Mouse (Mus musculus): ENCODE measurements around the gene Morn2. TPM values are rescaled to one million over a fixed set of nuclear protein-coding genes. Genes with fewer than 3 reads are reported as not detected.

The Morn2 gene
- total RNA-seq, 1 experiment from 2014 or later = 12.7 TPM

- DNase-seq = no peak
Measured at GRCm38 (mm10) chr17:80323658-80324057, 33.7 kb downstream of the Morn2 start.

DNA sequence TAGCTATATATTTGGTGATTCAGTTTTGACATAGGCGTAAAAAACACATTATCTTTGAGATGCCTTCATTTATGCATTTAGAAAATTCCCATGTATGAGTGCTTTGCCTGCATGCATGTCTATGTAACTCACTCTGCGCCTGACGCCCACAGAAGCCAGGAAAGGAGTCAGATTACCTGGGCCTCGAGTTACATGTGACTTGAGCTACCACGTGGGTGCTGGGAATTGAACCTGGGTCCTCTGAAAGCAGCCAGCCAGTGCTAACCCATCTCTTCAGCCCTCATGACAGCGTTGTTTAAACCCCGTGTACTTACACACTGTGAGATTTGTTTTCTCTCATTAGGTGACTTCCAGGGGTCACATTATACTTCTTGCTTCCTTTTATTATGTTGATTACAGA is 34.5 kb downstream of the Morn2 start:
- DNase-seq = no peak

DNA sequence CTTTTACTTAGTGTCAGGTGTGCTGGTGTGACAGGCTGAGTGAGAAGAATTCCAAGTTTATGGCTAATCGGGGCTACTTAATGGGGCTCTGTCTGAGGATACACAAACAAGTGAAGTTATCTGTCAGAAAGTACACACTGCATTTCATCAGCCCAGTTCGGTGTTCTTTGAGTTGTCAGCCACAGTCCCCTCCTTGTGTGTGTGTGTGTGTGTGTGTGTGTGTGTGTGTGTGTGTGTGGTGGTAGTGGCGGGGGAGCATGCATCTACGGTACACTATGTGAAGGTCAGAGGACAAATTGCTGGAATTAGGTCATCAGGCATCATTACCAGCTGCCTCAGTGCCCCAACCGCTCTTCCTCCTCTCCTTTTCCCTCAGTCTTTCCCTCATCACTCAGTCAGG is 35.5 kb downstream of the Morn2 start:
- no peak for DNase-seq

- no peak for DNase-seq
Measured at GRCm38 (mm10) chr17:80326431-80326830, 36.4 kb downstream of the Morn2 start.

- no peak for DNase-seq
Measured at GRCm38 (mm10) chr17:80332386-80332785, 42.4 kb downstream of the Morn2 start.

DNA sequence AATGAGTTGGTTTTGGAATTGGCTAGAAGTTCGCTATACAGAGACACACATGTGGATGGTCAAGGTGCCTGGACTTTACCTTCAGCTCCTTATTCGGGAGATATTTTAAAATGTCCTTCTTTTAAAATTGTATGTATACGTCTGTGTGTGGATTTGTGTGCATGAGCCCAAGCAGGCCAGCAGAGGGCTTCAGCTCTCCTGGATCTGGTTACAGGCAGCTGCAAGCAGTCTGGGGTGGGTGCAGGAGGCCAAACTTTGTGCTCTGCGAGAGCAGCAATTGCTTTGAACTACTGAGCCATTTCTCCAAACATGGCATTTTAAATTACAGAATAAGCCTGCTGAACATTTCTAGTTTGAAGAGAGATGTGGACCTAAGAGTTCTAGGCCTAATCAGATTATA is 55.3 kb downstream of the Morn2 start:
- DNase-seq = no peak

DNA sequence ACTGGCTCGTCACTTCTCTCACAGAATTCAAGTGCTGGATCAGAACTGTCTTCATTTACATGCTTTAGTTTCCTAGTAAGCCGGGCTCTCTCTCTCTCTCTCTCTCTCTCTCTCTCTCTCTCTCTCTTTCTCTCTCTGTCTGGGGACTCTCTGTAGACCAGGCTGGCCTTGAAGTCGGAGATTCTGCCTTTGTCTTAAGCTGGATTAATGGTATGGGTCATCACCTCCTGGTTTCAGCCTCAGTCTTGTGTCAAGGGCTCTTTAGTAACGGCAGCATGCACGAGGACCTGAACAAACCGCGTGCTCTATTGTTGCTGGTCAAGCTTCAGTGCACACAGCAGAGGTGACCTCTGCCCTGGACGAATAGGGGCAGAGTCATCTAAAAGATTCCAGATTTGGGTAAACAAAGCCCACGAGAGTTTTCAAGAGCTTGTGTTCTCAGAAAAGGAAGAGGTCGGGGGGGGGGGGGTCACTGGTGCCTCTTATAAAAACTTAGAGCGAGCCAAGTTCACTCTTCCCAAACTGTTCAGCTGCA is 56.7 kb downstream of the Morn2 start:
- DNase-seq = no peak

Other genes with a start within 250 kb of the Morn2 start
- gene Hnrnpll, start 227.9 kb upstream of the Morn2 start, total RNA-seq (2021) = 57.6 and 66.2 TPM in 2 replicates
- 18.0 and 18.4 TPM in 2 replicates for gene Galm, start 162.7 kb upstream of the Morn2 start, total RNA-seq (2021)
- gene Srsf7, start 82.9 kb upstream of the Morn2 start, total RNA-seq (2021) = 119 and 126 TPM in 2 replicates
- gene Ttc39d, start 82.7 kb upstream of the Morn2 start, total RNA-seq (2021) = 0.24 TPM in 1 of 2 replicates, not detected in the other
- gene Gemin6, start 65.8 kb upstream of the Morn2 start, total RNA-seq (2021) = 10.4 and 11.1 TPM in 2 replicates
- 13.5 and 17.8 TPM in 2 replicates for gene Dhx57, start 273 bp downstream of the Morn2 start, total RNA-seq (2021)
- 0.67 TPM in 1 of 2 replicates, not detected in the other for gene Arhgef33, start 17.2 kb downstream of the Morn2 start, total RNA-seq (2021)
- not detected in 2 replicates for gene Gm10190, start 83.3 kb downstream of the Morn2 start, total RNA-seq (2021)
- 30.3 and 30.9 TPM in 2 replicates for gene Sos1, start 190.2 kb downstream of the Morn2 start, total RNA-seq (2021)

Data from adrenal gland, postnatal 25 days (tissue).